Mouse (Mus musculus) heart, embryonic 13.5 days (tissue): ENCODE data around the gene Cacnb1. TPM values are rescaled to one million over a fixed set of nuclear protein-coding genes. Genes with fewer than 3 reads are reported as not detected.
A peak's percentile ranks its signal among the peaks of the same experiment; 100 is the strongest.

Experiments used
- ATAC-seq: fragments of 200-750 bp; cut with Nextera tagmentation; 2 replicates; pipeline ENCODE4 v1.8.0; 2017; ENCODE audit warnings: moderate TSS enrichment; ENCODE audit not compliant: insufficient number of reproducible peaks, low FRiP score, low TSS enrichment; ENCODE audit errors: extremely low read depth
- H3K27ac ChIP-seq: fragments of 300-500 bp; sonication (generic); replicated peaks from 2 replicates; pipeline ENCODE4 v1.5.1; 2015; ENCODE audit warnings: moderate library complexity, mild to moderate bottlenecking, inconsistent platforms
- H3K27me3 ChIP-seq: fragments of 300-500 bp; sonication (generic); replicated peaks from 2 replicates; pipeline ENCODE4 v1.6.1; 2015; ENCODE audit warnings: mild to moderate bottlenecking, inconsistent platforms
- H3K36me3 ChIP-seq: fragments of 300-500 bp; sonication (generic); 2 replicates; pipeline ENCODE4 v1.6.1; 2015; ENCODE audit warnings: mild to moderate bottlenecking, inconsistent platforms
- H3K4me1 ChIP-seq: fragments of 300-500 bp; sonication (generic); 2 replicates; pipeline ENCODE4 v1.6.1; 2015; ENCODE audit warnings: inconsistent platforms
- H3K4me2 ChIP-seq: fragments of 300-500 bp; sonication (generic); 2 replicates; pipeline ENCODE4 v1.6.1; 2015; ENCODE audit warnings: inconsistent platforms, mild to moderate bottlenecking, moderate library complexity
- H3K4me3 ChIP-seq: fragments of 300-500 bp; sonication (generic); 2 replicates; pipeline ENCODE4 v1.5.1; 2015; ENCODE audit warnings: moderate library complexity, mild to moderate bottlenecking, inconsistent platforms
- H3K9ac ChIP-seq: fragments of 300-500 bp; sonication (generic); 2 replicates; pipeline ENCODE4 v1.6.1; 2015; ENCODE audit warnings: inconsistent platforms, mild to moderate bottlenecking, moderate library complexity
- H3K9me3 ChIP-seq: fragments of 300-500 bp; sonication (generic); 2 replicates; pipeline ENCODE4 v1.6.1; 2016; ENCODE audit warnings: inconsistent platforms
- WGBS: fragments of 180-500 bp; shearing (Covaris S2); methylation state at CpG from one replicate; pipeline ENCODE4 v1.1.7; 2015; ENCODE audit warnings: mixed read lengths; 5-methylcytosine and 5-hydroxymethylcytosine counted together
- polyA plus RNA-seq: library from polyadenylated mRNA; unstranded; fragments of >200 nt; fragmentation: Nextera tagmentation; extraction: Ambion mirVana; gene quantifications from 2 replicates; pipeline ENCODE4 v1.2.1, GENCODE M21; 2015

Gene Cacnb1
- polyA plus RNA-seq, 1 experiment from 2014 or later, result 6.0 TPM

GRCm38 (mm10) chr11:98052129-98052988, 29.5 kb upstream of the Cacnb1 start:
- H3K4me3 ChIP-seq, result peak overlapping the region; percentile 56
- ATAC-seq, result no peak; the same call in 1 of the 2 replicates
- WGBS, result 1% methylated on average over 82 of the region's 83 CpGs
- peaks cover 32% of the 10 kb centered on the region for H3K4me1 ChIP-seq
- no peak overlapping the region for H3K27ac ChIP-seq
- H3K9ac ChIP-seq, result peak overlapping the region; percentile 70
- peak overlapping the region; percentile 69 for H3K4me2 ChIP-seq
- no peaks in the 10 kb centered on the region for H3K36me3 ChIP-seq
- no peaks in the 10 kb centered on the region for H3K9me3 ChIP-seq
- H3K27me3 ChIP-seq, result peaks cover 90% of the 10 kb centered on the region

- Histone ChIP-seq H3K4me3 (peak overlapping the region; percentile 56), H3K9ac (no peak overlapping the region), H3K9me3 (no peaks in the 10 kb centered on the region), H3K4me2 (peak overlapping the region; percentile 69), H3K27ac (no peak overlapping the region), H3K4me1 (peaks cover 28% of the 10 kb centered on the region), H3K27me3 (peaks cover 87% of the 10 kb centered on the region), H3K36me3 (no peaks in the 10 kb centered on the region)
- WGBS, result 4% methylated on average over 12 of the region's 12 CpGs
- ATAC-seq, result no peak
These were observed 28.8 kb upstream of the Cacnb1 start for GRCm38 (mm10) chr11:98051611-98052128.

- 29% methylated on average over 2 of the region's 2 CpGs for WGBS
- Histone ChIP-seq H3K9me3 (no peaks in the 10 kb centered on the region), H3K9ac (no peak overlapping the region), H3K36me3 (no peaks in the 10 kb centered on the region), H3K4me2 (peak overlapping the region; percentile 69), H3K27me3 (peaks cover 84% of the 10 kb centered on the region), H3K27ac (no peak overlapping the region), H3K4me3 (no peak overlapping the region), H3K4me1 (peaks cover 33% of the 10 kb centered on the region)
- ATAC-seq, result no peak
These were observed 28.1 kb upstream of the Cacnb1 start for GRCm38 (mm10) chr11:98050940-98051339.

- H3K9me3 ChIP-seq, result no peaks in the 10 kb centered on the region
- no peak overlapping the region for H3K4me3 ChIP-seq
- peaks cover 79% of the 10 kb centered on the region for H3K27me3 ChIP-seq
- no peak overlapping the region for H3K27ac ChIP-seq
- 15% methylated on average over 2 of the region's 2 CpGs for WGBS
- H3K36me3 ChIP-seq, result no peaks in the 10 kb centered on the region
- no peak overlapping the region for H3K4me2 ChIP-seq
- H3K9ac ChIP-seq, result no peak overlapping the region
- H3K4me1 ChIP-seq, result peaks cover 33% of the 10 kb centered on the region
- ATAC-seq, result no peak
These were observed 27.6 kb upstream of the Cacnb1 start for GRCm38 (mm10) chr11:98050520-98050815.

- Histone ChIP-seq H3K27me3 (peaks cover 73% of the 10 kb centered on the region), H3K9ac (no peak overlapping the region), H3K4me1 (peaks cover 33% of the 10 kb centered on the region), H3K4me3 (no peak overlapping the region), H3K36me3 (no peaks in the 10 kb centered on the region), H3K9me3 (no peaks in the 10 kb centered on the region), H3K27ac (no peak overlapping the region), H3K4me2 (no peak overlapping the region)
- ATAC-seq, result no peak
- 71% methylated on average over 14 of the region's 14 CpGs for WGBS
These were observed 27.1 kb upstream of the Cacnb1 start for GRCm38 (mm10) chr11:98049672-98050519.

GRCm38 (mm10) chr11:98047745-98048144, 24.9 kb upstream of the Cacnb1 start:
- Histone ChIP-seq H3K9me3 (no peaks in the 10 kb centered on the region), H3K4me2 (no peak overlapping the region), H3K36me3 (no peaks in the 10 kb centered on the region), H3K9ac (no peak overlapping the region), H3K4me3 (no peak overlapping the region), H3K27me3 (peaks cover 55% of the 10 kb centered on the region), H3K4me1 (peaks cover 33% of the 10 kb centered on the region), H3K27ac (no peak overlapping the region)
- no peak for ATAC-seq
- WGBS, result 76% methylated on average over 4 of the region's 4 CpGs

- 57% methylated on average over 1 of the region's 1 CpGs for WGBS
- no peak for ATAC-seq
- H3K27me3 ChIP-seq, result peaks cover 42% of the 10 kb centered on the region
- peaks cover 20% of the 10 kb centered on the region for H3K4me1 ChIP-seq
- H3K4me2 ChIP-seq, result no peak overlapping the region
- H3K27ac ChIP-seq, result no peak overlapping the region
- H3K9ac ChIP-seq, result no peak overlapping the region
- H3K9me3 ChIP-seq, result no peaks in the 10 kb centered on the region
- H3K36me3 ChIP-seq, result no peaks in the 10 kb centered on the region
- no peak overlapping the region for H3K4me3 ChIP-seq
These were observed 23.6 kb upstream of the Cacnb1 start for GRCm38 (mm10) chr11:98046466-98046865.

- no peak overlapping the region for H3K27ac ChIP-seq
- H3K9ac ChIP-seq, result no peak overlapping the region
- peaks cover 12% of the 10 kb centered on the region for H3K4me1 ChIP-seq
- peaks cover 33% of the 10 kb centered on the region for H3K27me3 ChIP-seq
- H3K4me3 ChIP-seq, result no peak overlapping the region
- 59% methylated on average over 4 of the region's 4 CpGs for WGBS
- no peak for ATAC-seq
- H3K9me3 ChIP-seq, result no peaks in the 10 kb centered on the region
- H3K4me2 ChIP-seq, result no peak overlapping the region
- no peaks in the 10 kb centered on the region for H3K36me3 ChIP-seq
These were observed 22.8 kb upstream of the Cacnb1 start for GRCm38 (mm10) chr11:98045596-98045995.

- 60% methylated on average over 5 of the region's 5 CpGs for WGBS
- no peak for ATAC-seq
These were observed 21.2 kb upstream of the Cacnb1 start for GRCm38 (mm10) chr11:98044074-98044473.

GRCm38 (mm10) chr11:98042741-98043140, 19.9 kb upstream of the Cacnb1 start:
- H3K4me2 ChIP-seq, result no peak overlapping the region
- H3K9ac ChIP-seq, result no peak overlapping the region
- 63% methylated on average over 6 of the region's 6 CpGs for WGBS
- no peak overlapping the region for H3K27ac ChIP-seq
- H3K36me3 ChIP-seq, result no peaks in the 10 kb centered on the region
- H3K9me3 ChIP-seq, result no peaks in the 10 kb centered on the region
- peaks cover 8% of the 10 kb centered on the region; the same call in 1 of the 2 replicates for H3K27me3 ChIP-seq
- peaks cover 12% of the 10 kb centered on the region for H3K4me1 ChIP-seq
- ATAC-seq, result no peak
- H3K4me3 ChIP-seq, result no peak overlapping the region

More at GRCm38 (mm10) chr11:98044074-98044473, 21.2 kb upstream of the Cacnb1 start:
- Histone ChIP-seq H3K9me3 (no peaks in the 10 kb centered on the region), H3K36me3 (no peaks in the 10 kb centered on the region), H3K4me3 (no peak overlapping the region), H3K9ac (no peak overlapping the region), H3K27me3 (peaks cover 18% of the 10 kb centered on the region), H3K4me2 (no peak overlapping the region), H3K4me1 (peaks cover 12% of the 10 kb centered on the region), H3K27ac (no peak overlapping the region)

- Histone ChIP-seq H3K36me3 (no peaks in the 10 kb centered on the region), H3K9ac (0 out of 2 replicates have a peak overlapping the region, but pooled peaks have one; percentile 10), H3K27me3 (peaks cover 20% of the 10 kb centered on the region), H3K9me3 (no peaks in the 10 kb centered on the region), H3K27ac (no peak overlapping the region), H3K4me3 (no peak overlapping the region), H3K4me2 (no peak overlapping the region), H3K4me1 (peaks cover 13% of the 10 kb centered on the region)
- no peak for ATAC-seq
- WGBS, result 59% methylated on average over 8 of the region's 8 CpGs
These were observed 18.1 kb upstream of the Cacnb1 start for GRCm38 (mm10) chr11:98040975-98041374.
